Mouse (Mus musculus) c-Kit-negative CD71-positive TER-119-positive erythroid progenitor cells, embryonic 14.5 days (primary cell): Measurements from ENCODE around the gene Wdr37.
"Not testable (repeated sequence)": the region's sequence is repeated elsewhere in the genome, so short reads cannot be mapped to it uniquely, and the experiment has no call there.

Experiments
- DNase-seq: peaks from one replicate; pipeline ENCODE4 v3.0.0-alpha.2; 2013; ENCODE audit warnings: low read depth, low spot score

The Wdr37 gene

GRCm38 (mm10) chr13:8871314-8871962, at the start of gene Wdr37:
TSS of gene Wdr37 (minus strand) at chr13:8871909.
- DNase-seq = peak; percentile 46

- not testable (repeated sequence) for DNase-seq
These were observed 42.2 kb upstream of the Wdr37 start for GRCm38 (mm10) chr13:8913890-8914289.

GRCm38 (mm10) chr13:8905986-8906385, 34.3 kb upstream of the Wdr37 start:
- DNase-seq = not testable (repeated sequence)

GRCm38 (mm10) chr13:8888603-8889002, 16.9 kb upstream of the Wdr37 start:
- DNase-seq = peak; percentile 54

GRCm38 (mm10) chr13:8886185-8886560, 14.5 kb upstream of the Wdr37 start:
- DNase-seq = no peak

- peak; percentile 96 for DNase-seq
These were observed 13.9 kb upstream of the Wdr37 start, which contains the start of gene Idi1 for GRCm38 (mm10) chr13:8885445-8886184. TSS of gene Idi1 (plus strand) at chr13:8885501.

- DNase-seq = not testable (repeated sequence)
These were observed 12.2 kb upstream of the Wdr37 start for GRCm38 (mm10) chr13:8883870-8884269.

- no peak for DNase-seq
These were observed 9.9 kb upstream of the Wdr37 start for GRCm38 (mm10) chr13:8881611-8882010.

GRCm38 (mm10) chr13:8873776-8874175, 2.1 kb upstream of the Wdr37 start:
- no peak for DNase-seq

- peak; percentile 83 for DNase-seq
These were observed 997 bp downstream of the Wdr37 start for GRCm38 (mm10) chr13:8870510-8871313.

GRCm38 (mm10) chr13:8870160-8870509, 1.6 kb downstream of the Wdr37 start:
- no peak for DNase-seq

GRCm38 (mm10) chr13:8869578-8870157, 2.0 kb downstream of the Wdr37 start:
- DNase-seq = no peak

GRCm38 (mm10) chr13:8866612-8867011, 5.1 kb downstream of the Wdr37 start:
- no peak for DNase-seq

- DNase-seq = no peak
These were observed 6.7 kb downstream of the Wdr37 start for GRCm38 (mm10) chr13:8864990-8865389.

- DNase-seq = no peak
These were observed 10.8 kb downstream of the Wdr37 start for GRCm38 (mm10) chr13:8860861-8861260.

- DNase-seq = no peak
These were observed 13.3 kb downstream of the Wdr37 start for GRCm38 (mm10) chr13:8858453-8858852.

GRCm38 (mm10) chr13:8854769-8855168, 16.9 kb downstream of the Wdr37 start:
- DNase-seq = no peak

- no peak for DNase-seq
These were observed 18.3 kb downstream of the Wdr37 start for GRCm38 (mm10) chr13:8853424-8853823.

GRCm38 (mm10) chr13:8849311-8849710, 22.4 kb downstream of the Wdr37 start:
- no peak for DNase-seq

GRCm38 (mm10) chr13:8847702-8848101, 24.0 kb downstream of the Wdr37 start:
- no peak for DNase-seq

GRCm38 (mm10) chr13:8842273-8842672, 29.4 kb downstream of the Wdr37 start:
- DNase-seq = no peak

GRCm38 (mm10) chr13:8841846-8842245, 29.9 kb downstream of the Wdr37 start:
- DNase-seq = not testable (repeated sequence)
